9 mouse cellular contexts compared by ENCODE assay signal in the genomic region with DNA sequence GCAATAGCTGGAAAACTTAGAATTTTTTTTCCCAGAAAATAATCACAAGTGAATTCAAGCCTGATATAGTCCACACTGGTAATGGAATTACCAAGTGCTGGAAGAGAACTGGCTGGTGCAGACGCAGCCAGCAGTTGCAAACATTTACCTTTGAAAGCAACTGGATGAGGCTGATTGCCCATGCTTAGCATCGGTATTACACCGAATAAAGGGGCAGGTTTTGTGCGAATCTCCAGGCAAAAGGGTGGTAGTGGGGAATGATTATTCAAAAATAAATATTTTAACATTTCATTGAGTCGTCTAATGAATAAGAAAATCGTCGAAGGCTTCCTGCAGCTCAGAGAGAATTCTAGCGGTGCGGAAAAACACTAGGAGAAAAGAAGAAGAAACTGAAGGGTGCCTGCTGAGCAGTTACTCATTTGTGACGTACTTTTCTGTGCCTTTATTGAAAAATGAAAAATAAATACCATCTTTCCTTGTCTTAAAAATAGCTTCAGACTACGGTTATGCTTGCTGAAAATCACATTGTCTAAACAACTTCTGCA. TPM values are rescaled to one million over a fixed set of nuclear protein-coding genes. Genes with fewer than 3 reads are reported as not detected.
DNase-seq lines count a peak whose midpoint lies in the region; ATAC-seq lines count a peak whose summit lies in the region.
"Had no signal": no experiment of that assay in that cellular context is flagged by ENCODE, and none has a peak within 500 bp of the region (broad histone marks: within the 10 kb centered on the region; RNA-seq: fewer than 3 reads in every experiment).

No protein-coding gene starts in this region.

- H3K27me3 ChIP-seq in heart, embryonic 11.5 days (ENCODE audit: control insufficient read depth, insufficient read depth, low read length) = no peaks in the 10 kb centered on the region
- peaks cover 61% of the 10 kb centered on the region for H3K27me3 ChIP-seq in embryonic facial prominence, embryonic 10.5 days (replicated peaks; ENCODE audit: low read depth, poor library complexity, severe bottlenecking)
- no peaks in the 10 kb centered on the region for H3K27me3 ChIP-seq in hindbrain, embryonic 11.5 days (ENCODE audit: control insufficient read depth, insufficient read depth, low read length)

- 6% methylated on average over 11 of the region's 11 CpGs for WGBS in heart, embryonic 11.5 days (ENCODE audit: insufficient replicate concordance)
- 4% methylated on average over 11 of the region's 11 CpGs for WGBS in embryonic facial prominence, embryonic 10.5 days
- 3% methylated on average over 11 of the region's 11 CpGs for WGBS in hindbrain, embryonic 11.5 days

- H3K4me2 ChIP-seq in heart, embryonic 11.5 days = peak overlapping the region; percentile 98
- peak overlapping the region; percentile 78 for H3K4me2 ChIP-seq in hindbrain, embryonic 11.5 days (replicated peaks; ENCODE audit: low read depth, low read length)

- no peaks in the 10 kb centered on the region for H3K36me3 ChIP-seq in heart, embryonic 11.5 days (ENCODE audit: control insufficient read depth, insufficient read depth, low read length)
- H3K36me3 ChIP-seq in embryonic facial prominence, embryonic 10.5 days (replicated peaks) = no peaks in the 10 kb centered on the region
- H3K36me3 ChIP-seq in hindbrain, embryonic 11.5 days (ENCODE audit: control insufficient read depth, insufficient read depth, low read length) = no peaks in the 10 kb centered on the region

- no peaks in the 10 kb centered on the region for H3K9me3 ChIP-seq in heart, embryonic 11.5 days (replicated peaks; ENCODE audit: control insufficient read depth, low read length)
- no peaks in the 10 kb centered on the region for H3K9me3 ChIP-seq in embryonic facial prominence, embryonic 10.5 days
- H3K9me3 ChIP-seq in hindbrain, embryonic 11.5 days (ENCODE audit: control insufficient read depth, low read length) = no peaks in the 10 kb centered on the region

- peak overlapping the region; percentile 89 for H3K9ac ChIP-seq in heart, embryonic 11.5 days (ENCODE audit: low read depth, low read length)
- peak overlapping the region; percentile 73 for H3K9ac ChIP-seq in hindbrain, embryonic 11.5 days (ENCODE audit: low read depth, low read length)

- peaks cover 20% of the 10 kb centered on the region for H3K4me1 ChIP-seq in heart, embryonic 11.5 days (ENCODE audit: control insufficient read depth, insufficient read depth, low read length)
- peaks cover 44% of the 10 kb centered on the region for H3K4me1 ChIP-seq in embryonic facial prominence, embryonic 10.5 days
- H3K4me1 ChIP-seq in hindbrain, embryonic 11.5 days (replicated peaks; ENCODE audit: control insufficient read depth, insufficient read depth, low read length) = peaks cover 5% of the 10 kb centered on the region; the same call in 1 of the 2 replicates

- ATAC-seq in heart, embryonic 11.5 days (replicated peaks; ENCODE audit: insufficient number of reproducible peaks, low FRiP score, low TSS enrichment) = no peak
- ATAC-seq in hindbrain, embryonic 11.5 days (ENCODE audit: low FRiP score) = no peak
- ATAC-seq in CD4-positive, CD25-positive, alpha-beta regulatory T cell, adult 4 months = no peak
- no peak for ATAC-seq in frontal cortex, adult (ENCODE audit: low TSS enrichment)

- intact Hi-C loops in heart, postnatal 36 days (cut with DNase I) = loop anchor here (5.0 to 10.0 kb wide), 5 partner anchors 176 to 1341 kb away; no protein-coding TSS in a partner anchor

- H3K27ac ChIP-seq in heart, embryonic 11.5 days (ENCODE audit: low read depth, low read length) = peak overlapping the region; percentile 84; the same call in 1 of the 2 replicates
- peak overlapping the region; percentile 89 for H3K27ac ChIP-seq in embryonic facial prominence, embryonic 10.5 days (replicated peaks)
- H3K27ac ChIP-seq in hindbrain, embryonic 11.5 days (ENCODE audit: low read depth, low read length) = no peak overlapping the region

- H3K4me3 ChIP-seq in heart, embryonic 11.5 days (ENCODE audit: low read depth, low read length) = peak overlapping the region; percentile 48
- peak overlapping the region; percentile 63 for H3K4me3 ChIP-seq in embryonic facial prominence, embryonic 10.5 days
- peak overlapping the region; percentile 40 for H3K4me3 ChIP-seq in hindbrain, embryonic 11.5 days (ENCODE audit: low read depth, low read length)

- no peak for DNase-seq in heart, postnatal 36 days
- peak; percentile 8 for DNase-seq in embryonic facial prominence, embryonic 10.5 days (ENCODE audit: low spot score)
- DNase-seq in hindbrain, embryonic 11.5 days (ENCODE audit: low spot score) = no peak
- peak; percentile 1 for DNase-seq in lung, postnatal 10 days
- DNase-seq in layer of hippocampus, postnatal 25 days (ENCODE audit: extremely low spot score in 1 of 2, low spot score in 1 of 2) = no peak
- DNase-seq: kidney, adult 8-10 months had no signal

RNA-seq across cellular contexts. Expression of gene Meis1, which starts 7.3 kb away (rescaled TPM):
- polyA plus RNA-seq in heart, embryonic 11.5 days (2014; fragmentation: Nextera tagmentation; extraction: Ambion mirVana) = 72.8 and 89.0 TPM in 2 replicates
- total RNA-seq in heart, postnatal 36 days (2021) = 10 to 100 TPM; 22.4 to 31.4 TPM
- 73.3 and 89.6 TPM in 2 replicates for polyA plus RNA-seq in embryonic facial prominence, embryonic 10.5 days (2016; fragmentation: Nextera tagmentation; extraction: Ambion mirVana)
- 132 and 149 TPM in 2 replicates for polyA plus RNA-seq in hindbrain, embryonic 11.5 days (2014; fragmentation: Nextera tagmentation; extraction: Ambion mirVana)
- polyA plus RNA-seq in CD4-positive, CD25-positive, alpha-beta regulatory T cell, adult 4 months (2017; shearing (Covaris generic)) = under 1 TPM in 1 of 2 experiments, not detected in 1; 0.66 TPM
- total RNA-seq in layer of hippocampus, postnatal 25 days (2021) = 1 to 10 TPM; 2.1 to 2.9 TPM

Comparison
In these comparisons a context has a peak if more than half of its experiments do, and no peak if none do; other contexts are left out.
1. DNase-seq: peak in embryonic facial prominence, embryonic 10.5 days (single experiment) and lung, postnatal 10 days (single experiment); none in heart, postnatal 36 days (0 of 2), hindbrain, embryonic 11.5 days (single experiment) and layer of hippocampus, postnatal 25 days (0 of 2).
2. RNA of gene Meis1, which starts 7.3 kb away (polyA plus RNA-seq): 132 to 149 TPM in hindbrain, embryonic 11.5 days, 73.3 to 89.6 TPM in embryonic facial prominence, embryonic 10.5 days and 72.8 to 89.0 TPM in heart, embryonic 11.5 days; 0.66 TPM in CD4-positive, CD25-positive, alpha-beta regulatory T cell, adult 4 months; every median in the first group is over 10 times any median in the second.
3. Peak in every context shown above with its lines, with median percentiles within 50 percentile points of each other: H3K4me3 ChIP-seq.